Mouse (Mus musculus) thymus, postnatal 4 days (tissue): ENCODE results near the gene Nup98.

Source experiments
- DNase-seq: peaks from one replicate; pipeline ENCODE4 v3.0.0; 2021

The Nup98 gene

GRCm38 (mm10) chr7:102228049-102228670, 18.2 kb upstream of the Nup98 start:
- no peak for DNase-seq

DNA sequence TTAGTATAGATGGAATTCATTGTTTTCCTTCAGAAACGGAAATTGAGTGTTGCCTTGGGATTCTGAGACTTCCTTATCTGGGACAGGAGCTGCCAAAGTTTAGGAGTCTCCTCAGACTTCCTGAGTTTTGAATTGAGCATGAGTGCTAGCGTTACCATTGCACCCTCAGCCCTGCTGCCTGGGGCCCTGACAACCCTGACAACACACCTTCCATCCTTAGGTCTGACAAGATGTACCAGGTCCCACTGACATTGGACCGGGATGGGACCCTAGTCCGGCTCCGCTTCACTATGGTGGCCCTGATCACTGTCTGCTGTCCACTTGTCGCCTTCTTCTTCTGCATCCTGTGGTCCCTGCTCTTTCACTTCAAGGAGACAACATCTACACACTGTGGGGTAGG, 16.1 kb upstream of the Nup98 start:
- DNase-seq: no peak

DNA sequence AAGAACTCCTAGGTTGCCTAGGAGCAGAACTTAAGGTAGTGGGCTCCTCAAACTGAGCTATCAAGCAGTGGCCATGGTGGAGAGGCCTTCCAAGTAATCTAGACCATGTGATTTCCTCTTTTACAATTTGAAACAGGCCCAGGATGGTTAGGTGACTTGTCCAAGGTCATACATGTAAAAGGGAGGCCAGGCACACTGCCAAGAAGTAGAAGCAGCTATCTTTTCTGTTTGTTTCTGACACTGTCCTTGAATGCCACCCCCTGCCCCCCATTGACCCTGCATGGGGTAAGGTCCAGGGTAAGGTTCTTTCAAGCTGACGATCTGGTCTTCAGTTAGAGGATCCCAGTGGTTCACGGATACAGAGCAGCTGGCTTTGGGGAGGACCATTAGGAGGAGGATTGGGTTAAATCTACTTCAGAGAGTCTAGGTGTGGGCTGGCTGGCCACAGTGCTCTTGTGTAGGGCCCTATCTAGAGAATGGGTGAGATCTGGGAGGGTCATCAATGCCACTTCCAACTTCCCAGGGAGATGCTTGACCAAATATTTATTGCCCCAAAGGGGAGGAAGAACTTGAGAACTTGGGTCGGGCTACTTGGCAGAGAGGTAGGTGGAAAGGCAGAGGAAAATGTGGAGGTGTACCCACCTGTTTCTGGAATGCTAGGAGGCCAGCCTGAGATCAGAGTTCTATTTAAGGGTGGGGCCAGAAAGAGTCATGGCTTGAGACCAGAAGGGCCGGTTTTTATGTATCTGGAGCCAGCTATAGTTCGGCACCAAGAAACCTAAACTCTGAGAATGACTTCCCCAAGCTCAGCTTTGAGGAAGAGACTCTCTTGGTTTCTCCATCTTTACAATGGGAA, 14.1 kb upstream of the Nup98 start:
- no peak for DNase-seq

DNA sequence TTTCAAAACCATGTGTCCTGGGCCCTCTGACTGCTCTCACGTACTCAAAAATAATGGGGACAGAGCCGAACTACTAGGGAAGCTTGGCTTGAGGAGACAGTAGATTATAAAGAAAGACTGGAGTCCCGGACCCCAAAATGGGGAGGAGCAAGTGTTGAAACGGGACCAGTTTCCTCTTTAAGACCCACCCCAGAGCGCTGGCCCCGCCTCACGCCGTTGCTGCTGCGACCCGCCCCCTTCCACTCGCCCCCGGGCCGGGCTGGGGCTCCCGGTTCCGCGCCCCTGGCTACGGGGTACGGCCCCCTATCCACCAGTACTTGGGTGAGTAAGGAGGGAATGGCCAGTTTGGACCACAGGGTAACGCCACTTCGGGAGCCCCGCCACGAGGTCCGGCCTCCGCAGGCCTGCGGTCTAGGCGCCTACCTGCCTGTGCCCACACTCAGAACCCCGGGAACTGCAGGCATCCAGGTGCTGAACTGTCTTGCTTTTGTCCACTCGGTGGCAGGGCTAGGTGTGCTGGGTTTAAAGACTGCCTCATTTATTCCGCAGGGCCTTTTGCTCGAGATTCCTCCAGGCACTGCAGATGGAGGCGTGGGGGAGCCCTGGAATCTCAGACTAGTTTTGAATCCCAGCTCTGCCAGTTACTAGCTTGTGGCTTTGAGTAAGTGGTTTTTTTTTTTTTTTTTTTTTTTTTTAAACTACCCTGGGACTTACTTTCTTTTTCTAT, 13.0 kb upstream of the Nup98 start:
- DNase-seq: peak; percentile 87

DNA sequence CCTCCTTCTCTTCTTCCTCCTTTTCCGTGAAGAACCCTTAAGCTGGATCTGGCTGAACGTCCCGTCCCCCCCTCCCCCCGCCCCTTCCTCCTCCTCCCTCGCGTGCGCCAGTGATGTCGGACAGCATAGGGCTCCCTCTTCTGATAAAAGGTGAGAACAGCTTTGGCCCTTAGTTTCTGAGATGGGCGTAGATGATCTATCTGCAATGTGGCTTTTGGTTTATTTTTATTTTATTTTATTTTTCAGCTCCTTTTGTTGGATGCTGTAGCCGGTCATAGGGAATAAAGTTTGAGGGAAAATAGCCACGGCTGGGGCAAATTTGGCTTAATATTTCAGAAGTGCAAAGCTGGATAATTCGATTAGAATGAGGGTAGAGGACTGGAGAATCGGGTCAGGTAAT, 12.4 kb upstream of the Nup98 start:
- DNase-seq: no peak

DNA sequence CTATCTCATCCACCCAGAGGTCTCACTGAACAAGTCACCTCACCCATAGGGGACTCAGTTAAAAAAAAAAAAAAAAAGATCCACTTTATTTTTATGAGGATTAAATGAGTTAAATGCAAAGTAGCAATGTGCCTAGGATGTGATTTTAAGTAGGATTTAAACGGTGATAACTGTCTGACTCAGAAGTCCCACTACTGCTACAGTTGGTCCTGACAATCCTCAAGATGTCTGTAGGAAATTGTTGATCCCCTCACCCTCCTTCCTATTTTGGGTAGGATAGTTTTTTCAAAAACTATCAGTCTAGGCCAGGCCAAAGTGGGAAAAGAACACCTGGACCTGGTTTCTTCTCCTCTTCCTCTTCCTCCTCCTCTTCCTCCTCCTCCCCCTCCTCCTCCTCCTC, 11.9 kb upstream of the Nup98 start:
- DNase-seq: no peak

DNA sequence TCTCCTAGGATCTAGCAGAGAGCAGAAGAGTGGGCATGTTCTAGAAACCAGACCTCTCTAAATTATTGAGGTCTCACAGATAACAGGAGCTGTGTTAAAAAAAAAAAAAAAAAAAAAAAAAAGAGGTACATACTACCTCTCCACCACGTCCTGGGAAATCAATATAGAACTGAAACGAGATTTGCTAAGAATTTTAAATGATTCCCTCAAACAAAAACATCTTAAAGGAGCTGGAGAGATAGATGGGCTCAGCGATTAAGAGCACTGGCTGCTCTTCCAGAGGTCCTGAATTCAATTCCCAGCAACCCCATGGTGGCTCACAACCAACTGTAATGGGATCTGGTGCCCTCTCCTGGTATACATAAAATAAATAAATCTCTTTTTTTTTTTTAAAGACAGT, 1.1 kb upstream of the Nup98 start:
- no peak for DNase-seq

GRCm38 (mm10) chr7:102208806-102209363, 1.1 kb downstream of the Nup98 start:
- DNase-seq: no peak

GRCm38 (mm10) chr7:102205646-102206045, 4.3 kb downstream of the Nup98 start:
- DNase-seq: no peak

- DNase-seq: no peak
These were observed 5.6 kb downstream of the Nup98 start for GRCm38 (mm10) chr7:102204296-102204857.

GRCm38 (mm10) chr7:102200996-102201785, 8.8 kb downstream of the Nup98 start:
- no peak for DNase-seq

DNA sequence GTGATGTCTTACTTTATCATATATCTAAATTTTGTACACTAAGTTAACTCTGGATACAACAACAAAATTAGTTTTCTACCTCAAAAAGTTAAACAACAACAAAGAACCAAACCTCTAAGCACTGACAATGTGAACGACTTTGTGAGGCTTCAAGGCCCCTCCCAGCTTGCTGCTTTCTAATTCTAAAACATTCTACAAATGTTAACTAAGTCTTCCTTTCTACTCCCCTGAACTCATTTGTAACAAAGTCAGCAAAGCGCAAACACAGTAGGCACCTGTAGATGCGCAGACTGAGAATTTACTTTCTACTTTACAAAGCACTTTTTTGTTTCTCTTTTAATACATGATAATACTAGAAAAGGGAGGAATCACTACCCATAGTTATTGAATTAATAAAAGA, 9.4 kb downstream of the Nup98 start:
- DNase-seq: no peak

DNA sequence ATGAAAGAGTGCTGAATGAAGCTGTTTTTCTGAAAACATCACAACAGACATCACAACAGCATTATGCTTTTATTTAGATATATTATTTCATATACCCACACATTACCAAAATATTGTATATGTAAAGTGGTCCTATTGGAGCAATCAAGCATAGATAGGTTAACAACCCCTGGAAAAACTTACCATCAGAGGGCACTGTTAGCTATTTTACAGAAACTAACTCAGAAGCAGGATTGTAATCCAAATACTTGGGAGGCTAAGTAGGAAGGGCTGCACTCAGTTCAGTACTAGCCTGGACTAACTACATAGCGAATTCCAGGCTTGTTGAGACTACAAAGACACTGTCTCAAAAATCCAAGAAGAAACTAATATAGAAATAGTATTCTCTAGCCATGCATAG, 17.6 kb downstream of the Nup98 start:
- DNase-seq: no peak

DNA sequence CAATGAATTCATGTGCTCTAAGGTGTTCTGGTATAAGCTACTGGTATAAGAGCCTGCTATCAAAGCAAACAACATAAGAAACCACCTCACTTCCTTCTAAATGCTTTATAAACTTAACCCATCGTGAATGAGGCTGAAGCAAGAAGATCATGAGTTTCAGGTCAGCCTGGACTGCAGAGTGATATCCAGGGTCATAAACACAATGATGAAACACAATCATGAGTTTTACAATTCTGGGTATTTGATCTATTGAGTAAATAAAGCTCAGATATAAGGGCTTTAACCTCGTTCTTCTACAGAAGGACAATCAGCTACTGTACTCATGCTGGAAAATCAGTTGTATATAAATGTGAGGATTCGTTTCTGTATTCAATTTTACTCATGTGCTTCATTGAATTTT, 26.1 kb downstream of the Nup98 start:
- no peak for DNase-seq

- DNase-seq: no peak
These were observed 39.7 kb downstream of the Nup98 start for GRCm38 (mm10) chr7:102170300-102170699.

DNA sequence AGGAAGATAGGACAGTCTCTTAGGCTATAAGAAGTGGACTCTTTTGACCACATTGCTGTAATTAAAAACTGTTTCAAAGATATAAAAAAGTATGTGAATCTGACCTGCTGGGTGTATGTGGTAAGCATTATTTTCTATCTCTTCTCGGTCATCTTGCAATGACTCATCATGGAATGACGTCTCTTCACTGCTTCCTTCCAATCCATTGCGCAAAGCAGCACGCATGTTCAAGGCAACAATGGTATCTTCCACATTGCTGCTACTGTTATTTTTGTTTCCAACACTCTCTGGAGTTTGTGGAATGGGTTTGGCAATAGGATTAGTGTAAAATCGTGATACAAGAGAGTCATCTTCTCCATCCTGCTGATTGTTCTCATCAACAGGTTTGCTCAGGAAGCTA, 56.3 kb downstream of the Nup98 start:
- no peak for DNase-seq

DNA sequence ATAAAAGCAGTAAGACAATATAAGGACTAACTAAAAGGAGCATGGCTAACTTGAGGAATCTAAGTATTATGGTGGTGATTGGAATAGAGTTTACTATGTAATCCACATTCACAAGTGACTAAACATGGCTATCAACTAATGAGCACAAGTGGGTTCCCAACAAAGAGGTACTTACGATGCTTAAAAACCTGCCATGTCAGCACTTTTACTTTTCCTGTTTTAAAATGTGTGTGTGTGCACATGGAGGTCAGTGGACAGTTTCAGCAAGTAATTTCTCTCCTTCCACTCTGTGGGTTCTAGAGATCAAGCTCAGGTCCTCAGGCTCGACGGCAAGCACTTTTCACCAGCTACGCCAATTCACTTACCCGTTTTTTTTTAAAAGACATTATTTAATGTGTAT, 72.1 kb downstream of the Nup98 start:
- no peak for DNase-seq

GRCm38 (mm10) chr7:102137464-102137863, 72.5 kb downstream of the Nup98 start:
- peak; percentile 81 for DNase-seq

- no peak for DNase-seq
These were observed 77.6 kb downstream of the Nup98 start for GRCm38 (mm10) chr7:102132395-102132794.

GRCm38 (mm10) chr7:102120326-102120725, 89.7 kb downstream of the Nup98 start:
- no peak for DNase-seq

GRCm38 (mm10) chr7:102117382-102117781, 92.6 kb downstream of the Nup98 start:
- DNase-seq: no peak

- DNase-seq: no peak
These were observed 93.2 kb downstream of the Nup98 start, which contains the start of gene Chrna10 for GRCm38 (mm10) chr7:102116579-102117331. Gene Chrna10, minus strand, starts transcription at chr7:102116828.
